Mouse (Mus musculus): ENCODE results near the gene Rbms1. TPM values are rescaled to one million over a fixed set of nuclear protein-coding genes. Genes with fewer than 3 reads are reported as not detected.
A peak's percentile ranks its signal among the peaks of the same experiment; 100 is the strongest.

Rbms1 gene
- polyA plus RNA-seq, 1 experiment from 2014 or later, result 77.3 TPM

DNA sequence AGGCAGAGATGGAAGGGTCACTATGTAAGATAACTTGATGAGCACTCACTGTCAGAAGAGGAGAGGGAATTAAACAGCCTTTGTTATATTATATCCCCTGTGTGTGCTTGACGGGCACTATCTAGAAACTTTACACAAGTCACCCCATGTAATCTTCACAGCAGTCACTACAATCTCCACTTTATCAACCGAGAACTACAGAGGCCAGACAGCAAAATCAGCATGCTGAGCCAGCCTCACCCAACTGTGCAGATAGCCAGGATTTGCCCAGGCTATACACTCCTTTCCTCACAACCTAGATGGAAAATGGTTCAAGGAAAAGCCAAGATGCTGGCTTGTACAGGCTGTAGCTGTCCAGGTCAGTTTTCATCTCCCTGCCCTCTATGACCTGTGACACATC lies 146.7 kb downstream of the Rbms1 start:
- in situ Hi-C loops (cut with MboI; ENCODE audit: low pct_unique_long_range_greater_than_20kb), result no loop called here
- DNase-seq (ENCODE audit: low read depth, low spot score) (no peak), ATAC-seq (no peak)
- POLR2A ChIA-PET, result no interaction called here
- no peaks in the 10 kb centered on the region for H3K27me3 ChIP-seq
- CTCF ChIA-PET, result no interaction called here
- no peak for TF ChIP-seq CTCF (IDR thresholded peaks at IDR 0.05)

GRCm38 (mm10) chr2:60814788-60815187 lies 148.2 kb downstream of the Rbms1 start:
- in situ Hi-C loops (cut with MboI; ENCODE audit: low pct_unique_long_range_greater_than_20kb), result no loop called here
- CTCF ChIA-PET, result no interaction called here

DNA sequence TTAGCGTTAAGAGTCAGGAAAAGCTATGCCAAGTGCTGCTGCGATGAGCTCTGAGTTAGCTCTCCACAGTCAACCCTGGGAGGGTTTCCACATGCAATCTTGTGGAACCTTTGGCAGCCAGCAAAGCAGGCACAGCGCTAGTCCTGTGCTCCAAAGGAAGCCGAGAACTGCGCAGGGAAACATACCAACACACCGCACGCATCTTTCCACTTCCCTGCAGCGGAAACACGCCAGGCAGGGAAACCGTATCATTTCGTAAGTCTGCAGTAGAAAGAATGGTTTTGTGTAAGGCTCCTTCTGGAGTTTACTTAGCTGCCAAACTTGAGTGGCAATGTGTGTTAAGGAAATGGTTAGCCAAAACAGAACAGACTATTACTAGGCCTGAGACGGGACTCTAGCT lies 150.0 kb downstream of the Rbms1 start:
- DNase-seq (ENCODE audit: low read depth, low spot score) (no peak), ATAC-seq (no peak)
- no peak for TF ChIP-seq CTCF (IDR thresholded peaks at IDR 0.05)
- H3K27me3 ChIP-seq, result no peaks in the 10 kb centered on the region
- CTCF ChIA-PET, result interaction anchor here (1.5 kb wide), 1 partner anchor 324 kb away, joined by 4 read pairs; no protein-coding TSS in a partner anchor
- in situ Hi-C loops (cut with MboI; ENCODE audit: low pct_unique_long_range_greater_than_20kb), result no loop called here
- POLR2A ChIA-PET, result interaction anchor here (0.7 kb wide), 1 partner anchor 58 kb away, joined by 6 read pairs; no protein-coding TSS in a partner anchor

More at GRCm38 (mm10) chr2:60814788-60815187, 148.2 kb downstream of the Rbms1 start:
- POLR2A ChIA-PET, result no interaction called here
- ATAC-seq (no peak), DNase-seq (ENCODE audit: low read depth, low spot score) (no peak)
- no peaks in the 10 kb centered on the region for H3K27me3 ChIP-seq
- TF ChIP-seq CTCF (IDR thresholded peaks at IDR 0.05), result no peak

DNA sequence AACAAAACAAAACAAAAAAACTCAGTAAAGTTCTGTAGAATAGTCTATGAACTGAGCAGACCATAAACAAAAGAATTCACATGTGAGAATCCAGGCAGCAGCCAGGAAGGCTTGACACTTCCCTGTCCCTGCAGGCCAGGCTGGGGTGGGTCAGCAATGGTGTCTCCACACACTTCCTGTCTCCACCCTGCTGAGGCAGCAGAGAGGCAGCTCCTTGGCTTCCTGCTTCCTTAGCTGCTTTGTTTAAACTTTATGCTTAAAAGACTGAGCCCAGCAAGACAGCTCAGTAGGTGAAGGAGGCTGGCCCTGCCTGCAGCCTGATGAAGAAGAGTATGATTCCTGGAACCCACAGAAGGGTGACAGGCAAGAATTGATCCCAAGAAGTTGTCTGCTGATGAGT lies 152.4 kb downstream of the Rbms1 start:
- CTCF ChIA-PET, result interaction anchor here (1.2 kb wide), 1 partner anchor 56 kb away, joined by 3 read pairs; no protein-coding TSS in a partner anchor
- POLR2A ChIA-PET, result interaction anchor here (0.9 kb wide), 1 partner anchor 10 kb away, joined by 3 read pairs; no protein-coding TSS in a partner anchor
- DNase-seq (ENCODE audit: low read depth, low spot score) (no peak), ATAC-seq (peak; percentile 58)
- no peak for TF ChIP-seq CTCF (IDR thresholded peaks at IDR 0.05)
- in situ Hi-C loops (cut with MboI; ENCODE audit: low pct_unique_long_range_greater_than_20kb), result no loop called here
- H3K27me3 ChIP-seq, result no peaks in the 10 kb centered on the region

GRCm38 (mm10) chr2:60809441-60809921 lies 153.5 kb downstream of the Rbms1 start:
- no peak for TF ChIP-seq CTCF (IDR thresholded peaks at IDR 0.05)
- in situ Hi-C loops (cut with MboI; ENCODE audit: low pct_unique_long_range_greater_than_20kb), result loop anchor here (10.0 kb wide), 1 partner anchor 645 kb away; no protein-coding TSS in a partner anchor
- ChIA-PET POLR2A (no interaction called here), CTCF (interaction anchor here (1.2 kb wide), 1 partner anchor 57 kb away, joined by 3 read pairs; no protein-coding TSS in a partner anchor)
- ATAC-seq (no peak), DNase-seq (ENCODE audit: low read depth, low spot score) (no peak)
- no peaks in the 10 kb centered on the region for H3K27me3 ChIP-seq

DNA sequence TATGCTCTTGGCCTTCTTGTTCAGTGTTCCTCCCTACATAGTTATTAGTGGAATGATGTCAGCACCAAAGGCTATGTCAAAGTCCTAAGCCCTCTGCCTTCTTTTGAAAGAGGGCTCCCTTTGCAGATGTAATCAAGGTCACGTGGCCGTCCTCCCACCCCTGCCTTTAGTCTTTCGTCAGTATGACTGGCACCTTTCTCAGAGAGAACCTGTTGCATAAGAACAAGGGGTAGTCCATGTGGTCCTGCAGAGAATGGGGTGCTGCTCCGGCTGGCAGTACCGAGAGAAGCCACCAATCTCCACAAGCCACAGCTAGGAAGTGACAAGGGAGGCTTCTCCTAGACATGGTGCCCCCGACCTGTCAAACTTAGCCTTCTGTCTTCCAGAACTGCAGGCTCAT lies 154.2 kb downstream of the Rbms1 start:
- DNase-seq (ENCODE audit: low read depth, low spot score), result no peak
- in situ Hi-C loops (cut with MboI; ENCODE audit: low pct_unique_long_range_greater_than_20kb), result loop anchor here (10.0 kb wide), 1 partner anchor 646 kb away; no protein-coding TSS in a partner anchor
- H3K27me3 ChIP-seq, result no peaks in the 10 kb centered on the region
- no peak for TF ChIP-seq CTCF (IDR thresholded peaks at IDR 0.05)
- POLR2A ChIA-PET, result no interaction called here
- no peak for ATAC-seq
- CTCF ChIA-PET, result no interaction called here

GRCm38 (mm10) chr2:60807341-60808195 lies 155.4 kb downstream of the Rbms1 start:
- POLR2A ChIA-PET, result interaction anchor here (0.5 kb wide), 1 partner anchor 77 kb away, joined by 3 read pairs; no protein-coding TSS in a partner anchor
- in situ Hi-C loops (cut with MboI; ENCODE audit: low pct_unique_long_range_greater_than_20kb), result loop anchor here (10.0 kb wide), 1 partner anchor 647 kb away; no protein-coding TSS in a partner anchor
- ATAC-seq (peak; percentile 84), DNase-seq (ENCODE audit: low read depth, low spot score) (peak; percentile 80)
- CTCF ChIA-PET, result no interaction called here
- no peaks in the 10 kb centered on the region for H3K27me3 ChIP-seq
- no peak for TF ChIP-seq CTCF (IDR thresholded peaks at IDR 0.05)

DNA sequence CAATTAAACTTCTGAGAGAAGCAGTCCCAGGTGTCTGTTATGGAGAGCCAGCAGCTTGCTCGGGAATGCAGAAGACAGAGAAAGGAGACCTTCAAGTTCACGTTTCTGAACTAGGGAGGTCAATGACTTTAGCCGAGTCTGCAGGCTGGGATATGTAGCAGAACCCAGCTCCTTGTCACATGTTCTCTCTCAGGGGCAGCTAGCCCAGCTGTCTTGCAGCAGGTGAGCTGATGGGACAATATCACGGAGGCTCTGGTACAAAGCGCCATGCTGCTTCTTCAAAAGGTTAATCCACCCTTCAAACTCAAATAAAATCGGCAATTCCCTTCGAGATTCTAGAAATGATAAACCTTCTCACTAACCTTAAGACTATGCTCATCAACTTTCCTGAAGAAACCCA lies 158.2 kb downstream of the Rbms1 start:
- ChIA-PET POLR2A (no interaction called here), CTCF (no interaction called here)
- TF ChIP-seq CTCF (IDR thresholded peaks at IDR 0.05), result no peak
- in situ Hi-C loops (cut with MboI; ENCODE audit: low pct_unique_long_range_greater_than_20kb), result loop anchor here (5.0 to 10.0 kb wide), 4 partner anchors 73 to 650 kb away; partner anchors contain the start of gene Rbms1
- no peaks in the 10 kb centered on the region for H3K27me3 ChIP-seq
- DNase-seq (ENCODE audit: low read depth, low spot score) (no peak), ATAC-seq (no peak)

- CTCF ChIA-PET, result interaction anchor here (0.8 to 1.4 kb wide), 3 partner anchors 69 to 558 kb away, joined by 3 to 4 read pairs (median 3); no protein-coding TSS in a partner anchor
- in situ Hi-C loops (cut with MboI; ENCODE audit: low pct_unique_long_range_greater_than_20kb), result loop anchor here (5.0 to 10.0 kb wide), 4 partner anchors 74 to 651 kb away; partner anchors contain the start of gene Rbms1
- no peaks in the 10 kb centered on the region for H3K27me3 ChIP-seq
- ATAC-seq (no peak), DNase-seq (ENCODE audit: low read depth, low spot score) (no peak)
- no peak for TF ChIP-seq CTCF (IDR thresholded peaks at IDR 0.05)
- POLR2A ChIA-PET, result no interaction called here
These were observed 159.6 kb downstream of the Rbms1 start for GRCm38 (mm10) chr2:60803377-60803776.

GRCm38 (mm10) chr2:60802828-60803227 lies 160.2 kb downstream of the Rbms1 start:
- POLR2A ChIA-PET, result no interaction called here
- no peak for TF ChIP-seq CTCF (IDR thresholded peaks at IDR 0.05)
- in situ Hi-C loops (cut with MboI; ENCODE audit: low pct_unique_long_range_greater_than_20kb), result loop anchor here (5.0 to 10.0 kb wide), 4 partner anchors 74 to 652 kb away; partner anchors contain the start of gene Rbms1
- no peaks in the 10 kb centered on the region for H3K27me3 ChIP-seq
- CTCF ChIA-PET, result interaction anchor here (0.8 to 2.4 kb wide), 8 partner anchors 11 to 652 kb away, joined by 3 to 8 read pairs (median 4); no protein-coding TSS in a partner anchor
- no peak for DNase-seq (ENCODE audit: low read depth, low spot score)
- no peak for ATAC-seq
